Mouse (Mus musculus): ENCODE measurements at regions not wholly inside any gene's neighbourhood (a gene's known extent, or its start where the extent isn't known, plus 50 kb on each side); places are given as distances from the start of the nearest gene placed in this dataset.

- TF ChIP-seq CTCF (IDR thresholded peaks at IDR 0.05) (no peak), POLR2A (IDR thresholded peaks at IDR 0.05; ENCODE audit: insufficient read depth, low read depth, low read length) (no peak), EP300 (IDR thresholded peaks at IDR 0.05; ENCODE audit: insufficient read depth, low read depth, low read length) (no peak)
Observed at GRCm38 (mm10) chr13:53721038-53721463, 248.2 kb upstream of the Msx2 start.

Data from heart, adult 2 months (tissue).